Mouse (Mus musculus): ENCODE results near the gene Nup153.

Gene Nup153

GRCm38 (mm10) chr13:46727837-46728268 is at the start of gene Nup153:
Nup153 (minus strand) TSS chr13:46727940.
- DNase-seq (ENCODE audit: low read depth, low spot score): peak; percentile 99

- DNase-seq (ENCODE audit: low read depth, low spot score): no peak
These were observed 49.7 kb upstream of the Nup153 start for GRCm38 (mm10) chr13:46777461-46777860.

- DNase-seq (ENCODE audit: low read depth, low spot score): peak; percentile 83
These were observed 49.0 kb upstream of the Nup153 start for GRCm38 (mm10) chr13:46776636-46777305.

GRCm38 (mm10) chr13:46774998-46775397 is 47.3 kb upstream of the Nup153 start:
- no peak for DNase-seq (ENCODE audit: low read depth, low spot score)

GRCm38 (mm10) chr13:46772581-46772980 is 44.8 kb upstream of the Nup153 start:
- no peak for DNase-seq (ENCODE audit: low read depth, low spot score)

GRCm38 (mm10) chr13:46765361-46765760 is 37.6 kb upstream of the Nup153 start:
- DNase-seq (ENCODE audit: low read depth, low spot score): no peak

GRCm38 (mm10) chr13:46763210-46763609 is 35.5 kb upstream of the Nup153 start:
- DNase-seq (ENCODE audit: low read depth, low spot score): no peak

- DNase-seq (ENCODE audit: low read depth, low spot score): no peak
These were observed 33.2 kb upstream of the Nup153 start for GRCm38 (mm10) chr13:46760921-46761320.

- DNase-seq (ENCODE audit: low read depth, low spot score): no peak
These were observed 31.6 kb upstream of the Nup153 start for GRCm38 (mm10) chr13:46759281-46759809.

GRCm38 (mm10) chr13:46758627-46759026 is 30.9 kb upstream of the Nup153 start:
- no peak for DNase-seq (ENCODE audit: low read depth, low spot score)

GRCm38 (mm10) chr13:46757946-46758345 is 30.2 kb upstream of the Nup153 start:
- DNase-seq (ENCODE audit: low read depth, low spot score): no peak

- DNase-seq (ENCODE audit: low read depth, low spot score): no peak
These were observed 25.6 kb upstream of the Nup153 start for GRCm38 (mm10) chr13:46753294-46753693.

GRCm38 (mm10) chr13:46752566-46753229 is 25.0 kb upstream of the Nup153 start:
- no peak for DNase-seq (ENCODE audit: low read depth, low spot score)

- DNase-seq (ENCODE audit: low read depth, low spot score): no peak
These were observed 20.6 kb upstream of the Nup153 start for GRCm38 (mm10) chr13:46748138-46748873.

- no peak for DNase-seq (ENCODE audit: low read depth, low spot score)
These were observed 16.1 kb upstream of the Nup153 start for GRCm38 (mm10) chr13:46743821-46744220.

GRCm38 (mm10) chr13:46742367-46742766 is 14.6 kb upstream of the Nup153 start:
- no peak for DNase-seq (ENCODE audit: low read depth, low spot score)

GRCm38 (mm10) chr13:46739426-46739825 is 11.7 kb upstream of the Nup153 start:
- peak; percentile 90 for DNase-seq (ENCODE audit: low read depth, low spot score)

- no peak for DNase-seq (ENCODE audit: low read depth, low spot score)
These were observed 9.7 kb upstream of the Nup153 start for GRCm38 (mm10) chr13:46737482-46737881.

- DNase-seq (ENCODE audit: low read depth, low spot score): peak; percentile 49
These were observed 8.7 kb upstream of the Nup153 start for GRCm38 (mm10) chr13:46736479-46736865.

GRCm38 (mm10) chr13:46735808-46736478 is 8.2 kb upstream of the Nup153 start:
- peak; percentile 78 for DNase-seq (ENCODE audit: low read depth, low spot score)

- no peak for DNase-seq (ENCODE audit: low read depth, low spot score)
These were observed 7.6 kb upstream of the Nup153 start for GRCm38 (mm10) chr13:46735219-46735807.

Measured in skeletal muscle tissue, adult 2 months (tissue).